In the genomic region with DNA sequence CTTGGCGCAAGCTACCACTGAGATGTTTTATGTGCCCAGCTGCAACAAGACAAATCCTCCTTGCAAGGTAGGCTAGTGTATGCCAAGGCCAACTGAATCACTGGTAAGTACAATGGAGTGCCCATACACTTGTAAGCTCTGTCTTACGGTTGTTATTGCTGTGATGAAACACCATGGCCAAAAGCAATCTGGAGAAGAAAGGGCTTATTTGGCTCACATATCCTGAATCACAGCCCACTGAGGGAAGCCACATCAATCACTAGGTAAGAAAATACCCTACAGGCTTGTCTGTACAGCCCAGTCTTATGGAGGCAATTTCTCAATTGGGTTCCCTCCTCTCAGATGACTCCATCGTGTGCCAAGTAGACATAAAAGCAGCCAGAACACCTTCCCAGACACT, we compare ENCODE assay signal across 24 mouse cellular contexts. TPM values are rescaled to one million over a fixed set of nuclear protein-coding genes. Genes with fewer than 3 reads are reported as not detected.
"Had no signal": no experiment of that assay in that cellular context is flagged by ENCODE, and none has a peak within 500 bp of the region (broad histone marks: within the 10 kb centered on the region; RNA-seq: fewer than 3 reads in every experiment).

No protein-coding gene starts in this region.

- H3K4me2 ChIP-seq: heart, embryonic 12.5 days; hindbrain, embryonic 12.5 days; hindbrain, embryonic 14.5 days; intestine, embryonic 15.5 days; liver, embryonic 11.5 days; liver, embryonic 13.5 days; liver, embryonic 15.5 days had no signal

- H3K4me3 ChIP-seq: heart, adult 2 months; heart, embryonic 12.5 days; hindbrain, embryonic 10.5 days; hindbrain, embryonic 12.5 days; intestine, embryonic 15.5 days; layer of hippocampus, adult 2 months; left cerebral cortex, adult 2 months; liver, embryonic 13.5 days; liver, embryonic 15.5 days had no signal

- ATAC-seq: hindbrain, embryonic 16.5 days; inflammation-experienced regulatory T-cells, adult 6 months; intestine, embryonic 15.5 days had no signal

- H3K9ac ChIP-seq: heart, embryonic 12.5 days; hindbrain, embryonic 12.5 days; hindbrain, embryonic 14.5 days; intestine, embryonic 15.5 days; liver, embryonic 13.5 days; liver, embryonic 15.5 days had no signal

- H3K4me1 ChIP-seq: heart, embryonic 12.5 days; hindbrain, embryonic 10.5 days; hindbrain, embryonic 12.5 days; intestine, embryonic 15.5 days; liver, embryonic 13.5 days; liver, embryonic 15.5 days had no signal

- H3K27ac ChIP-seq: heart, adult 2 months; hindbrain, embryonic 10.5 days; hindbrain, embryonic 12.5 days; hindbrain, embryonic 14.5 days; intestine, embryonic 15.5 days; layer of hippocampus, adult 2 months; left cerebral cortex, adult 2 months; liver, embryonic 13.5 days; liver, embryonic 15.5 days had no signal

- H3K9me3 ChIP-seq: heart, embryonic 12.5 days; hindbrain, embryonic 10.5 days; hindbrain, embryonic 12.5 days; intestine, embryonic 15.5 days; liver, embryonic 13.5 days; liver, embryonic 15.5 days had no signal

- DNase-seq: gastrocnemius, postnatal 14 days; gastrocnemius, postnatal 36 days; heart, adult 2 months; heart, postnatal 10 days; heart, postnatal 4 days; kidney, adult 18-20 months; kidney, adult 8-10 months; kidney, postnatal 10 days; kidney, postnatal 25 days; kidney, postnatal 4 days; liver; liver, embryonic 13.5 days had no signal

- H3K27me3 ChIP-seq: heart, embryonic 12.5 days; hindbrain, embryonic 12.5 days; intestine, embryonic 15.5 days; liver, embryonic 13.5 days; liver, embryonic 15.5 days had no signal

- H3K36me3 ChIP-seq: heart, embryonic 12.5 days; hindbrain, embryonic 10.5 days; hindbrain, embryonic 12.5 days; intestine, embryonic 15.5 days; liver, embryonic 13.5 days; liver, embryonic 15.5 days had no signal

RNA-seq across cellular contexts. Expression of a gene that starts 16.8 kb away (rescaled TPM):
- total RNA-seq: granulocyte monocyte progenitor cell, adult 5-6 weeks had no signal
